In the genomic region with DNA sequence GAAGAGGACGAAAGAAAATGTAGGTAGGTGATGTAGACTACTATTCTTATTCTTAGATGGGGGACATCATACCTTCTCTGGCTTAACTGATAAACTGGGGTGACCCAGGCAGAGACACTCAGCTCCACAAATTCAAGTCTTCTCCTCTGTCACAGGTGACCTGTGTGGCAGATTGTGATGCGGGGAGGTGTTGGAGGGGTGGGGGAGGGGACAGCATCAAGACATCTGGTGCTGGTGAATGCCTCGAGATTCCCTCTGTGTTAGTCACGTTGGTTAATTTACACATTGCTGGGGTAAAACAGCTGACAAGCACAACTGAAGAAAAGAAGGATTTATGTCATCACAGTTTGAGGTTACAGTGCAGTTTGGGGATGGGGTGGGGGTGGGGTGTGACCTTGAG, we compare ENCODE assay signal across 26 mouse cellular contexts. TPM values are rescaled to one million over a fixed set of nuclear protein-coding genes. Genes with fewer than 3 reads are reported as not detected.
DNase-seq lines count a peak whose midpoint lies in the region; ATAC-seq and TF ChIP-seq lines count a peak whose summit lies in the region.
"Had no signal": no experiment of that assay in that cellular context is flagged by ENCODE, and none has a peak within 500 bp of the region (broad histone marks: within the 10 kb centered on the region; RNA-seq: fewer than 3 reads in every experiment).

No protein-coding gene starts in this region.

- TF ChIP-seq CTCF in C2C12 (IDR thresholded peaks at IDR 0.05; ENCODE audit: control insufficient read depth, insufficient read depth, insufficient read length) = no peak

- H3K9me3 ChIP-seq in heart, embryonic 12.5 days (replicated peaks) = 0 out of 2 replicates have a peak, but pooled peaks cover 6% of the 10 kb centered on the region
- H3K9me3 ChIP-seq in intestine, embryonic 15.5 days = no peaks in the 10 kb centered on the region
- H3K9me3 ChIP-seq: embryonic facial prominence, embryonic 13.5 days; embryonic facial prominence, embryonic 15.5 days; forebrain, embryonic 10.5 days; forebrain, embryonic 12.5 days had no signal

- no peak overlapping the region for H3K4me2 ChIP-seq in heart, embryonic 12.5 days
- H3K4me2 ChIP-seq in myocyte (ENCODE audit: low read depth) = no peak overlapping the region
- no peak overlapping the region for H3K4me2 ChIP-seq in intestine, embryonic 15.5 days (replicated peaks)
- H3K4me2 ChIP-seq: embryonic facial prominence, embryonic 13.5 days; embryonic facial prominence, embryonic 15.5 days; forebrain, embryonic 12.5 days had no signal

- no peak for TF ChIP-seq POLR2A in myocyte (IDR thresholded peaks at IDR 0.05; ENCODE audit: insufficient read length, low read depth)

- H3K9ac ChIP-seq in heart, embryonic 12.5 days = no peak overlapping the region
- H3K9ac ChIP-seq in intestine, embryonic 15.5 days = no peak overlapping the region
- H3K9ac ChIP-seq: embryonic facial prominence, embryonic 13.5 days; embryonic facial prominence, embryonic 15.5 days; forebrain, embryonic 12.5 days had no signal

- DNase-seq in heart, adult 11 months = peak; percentile 68
- DNase-seq in NIH3T3 (ENCODE audit: low read depth) = peak; percentile 23
- no peak for DNase-seq in cerebellum, postnatal 4 days (ENCODE audit: low spot score in 2 of 2)
- DNase-seq: adrenal gland, adult 8-10 months; adrenal gland, postnatal 14 days; adrenal gland, postnatal 36 days; B cell, adult 2 months; cerebellum, adult 11-12 months; cerebellum, adult 2 months; cerebellum, adult 9-10 months; cerebellum, postnatal 10 days; cerebellum, postnatal 25 days; embryo, embryonic 11 days had no signal

- H3K79me2 ChIP-seq in C2C12 (ENCODE audit: control insufficient read depth, insufficient read depth) (no peaks in the 10 kb centered on the region), myocyte (ENCODE audit: control insufficient read depth, insufficient read depth) (no peaks in the 10 kb centered on the region)

- H3K27me3 ChIP-seq in heart, embryonic 12.5 days (replicated peaks) = no peaks in the 10 kb centered on the region
- H3K27me3 ChIP-seq in C2C12 (ENCODE audit: control insufficient read depth, insufficient read depth, insufficient read length) (no peaks in the 10 kb centered on the region), myocyte (ENCODE audit: control insufficient read depth, insufficient read depth, insufficient read length) (no peaks in the 10 kb centered on the region)
- no peaks in the 10 kb centered on the region for H3K27me3 ChIP-seq in intestine, embryonic 15.5 days (replicated peaks)
- H3K27me3 ChIP-seq: embryonic facial prominence, embryonic 13.5 days; embryonic facial prominence, embryonic 15.5 days; forebrain, embryonic 12.5 days had no signal

- H3ac ChIP-seq in C2C12 (ENCODE audit: control insufficient read depth, insufficient read length, low read depth) (no peak overlapping the region), myocyte (ENCODE audit: control insufficient read depth, insufficient read length) (no peak overlapping the region)

- 73% methylated on average over 4 of the region's 4 CpGs for WGBS in heart, embryonic 12.5 days
- 83% methylated on average over 4 of the region's 4 CpGs for WGBS in intestine, embryonic 15.5 days

- no peak overlapping the region for H3K4me3 ChIP-seq in heart, embryonic 12.5 days
- H3K4me3 ChIP-seq in C2C12 (ENCODE audit: insufficient read depth, poor library complexity, severe bottlenecking) (no peak overlapping the region), myocyte (no peak overlapping the region)
- H3K4me3 ChIP-seq in intestine, embryonic 15.5 days (replicated peaks) = no peak overlapping the region
- H3K4me3 ChIP-seq: embryonic facial prominence, embryonic 13.5 days; embryonic facial prominence, embryonic 15.5 days; erythroblast, embryonic 14.5 days; forebrain, embryonic 10.5 days; forebrain, embryonic 12.5 days had no signal

- no peaks in the 10 kb centered on the region for H3K36me3 ChIP-seq in heart, embryonic 12.5 days
- H3K36me3 ChIP-seq in C2C12 (ENCODE audit: control insufficient read depth, insufficient read depth) = no peaks in the 10 kb centered on the region
- no peaks in the 10 kb centered on the region for H3K36me3 ChIP-seq in myocyte (ENCODE audit: control insufficient read depth, insufficient read depth)
- no peaks in the 10 kb centered on the region for H3K36me3 ChIP-seq in intestine, embryonic 15.5 days
- H3K36me3 ChIP-seq: embryonic facial prominence, embryonic 13.5 days; embryonic facial prominence, embryonic 15.5 days; forebrain, embryonic 10.5 days; forebrain, embryonic 12.5 days; G1E had no signal

- ATAC-seq in heart, embryonic 12.5 days (ENCODE audit: insufficient number of reproducible peaks, low FRiP score) = no peak
- no peak for ATAC-seq in intestine, embryonic 15.5 days
- ATAC-seq: activated CD4-positive, CD25-positive, alpha-beta regulatory T cell, adult 4 months; forebrain, embryonic 14.5 days; forebrain, embryonic 16.5 days had no signal

- H3K4me1 ChIP-seq in heart, embryonic 12.5 days (replicated peaks) = peaks cover 14% of the 10 kb centered on the region
- H3K4me1 ChIP-seq in intestine, embryonic 15.5 days (replicated peaks) = peaks cover 10% of the 10 kb centered on the region; the same call in 1 of the 2 replicates
- H3K4me1 ChIP-seq: forebrain, embryonic 12.5 days had no signal

- no peaks in the 10 kb centered on the region for H3K79me3 ChIP-seq in C2C12 (ENCODE audit: low read depth)

- H3K27ac ChIP-seq in heart, embryonic 12.5 days (ENCODE audit: poor library complexity, severe bottlenecking) = no peak overlapping the region
- H3K27ac ChIP-seq in intestine, embryonic 15.5 days = no peak overlapping the region
- H3K27ac ChIP-seq: embryonic facial prominence, embryonic 13.5 days; embryonic facial prominence, embryonic 15.5 days; forebrain, embryonic 10.5 days; forebrain, embryonic 12.5 days had no signal

TF ChIP-seq in C2C12, 6 proteins besides CTCF, POLR2A, EP300 and RAD21:
- TF ChIP-seq CEBPB (IDR thresholded peaks at IDR 0.05; ENCODE audit: low read depth) = no peak
- peak; percentile 34 for TF ChIP-seq MYOD1 (IDR thresholded peaks at IDR 0.05; ENCODE audit: control insufficient read depth, insufficient read length, low read depth)

TF ChIP-seq in myocyte, 11 proteins besides CTCF, POLR2A, EP300 and RAD21:
- TF ChIP-seq USF1 (IDR thresholded peaks at IDR 0.05; ENCODE audit: low read depth) (no peak), MYOG (IDR thresholded peaks at IDR 0.05; ENCODE audit: control insufficient read depth in 1 of 3, insufficient read depth in 1 of 3, insufficient read length in 2 of 3, low read depth in 2 of 3) (peak in 1 of 3 experiments; percentile 18), MYOD1 (IDR thresholded peaks at IDR 0.05; ENCODE audit: control insufficient read depth in 1 of 3, insufficient read length in 2 of 3, low read depth in 2 of 3) (peak in 2 of 3 experiments; percentile 22 to 50), TCF3 (IDR thresholded peaks at IDR 0.05; ENCODE audit: insufficient read length, low read depth) (peak; percentile 3)

RNA-seq across cellular contexts. Expression of a gene that starts 42.4 kb away (rescaled TPM):
- polyA plus RNA-seq in heart, embryonic 12.5 days (2016; fragmentation: Nextera tagmentation; extraction: Ambion mirVana) = 18.9 and 19.3 TPM in 2 replicates
- polyA plus RNA-seq in C2C12 (2012; fragmentation: generic; extraction: Trizol) (6.0 TPM), myocyte (2012; fragmentation: generic; extraction: Trizol) (7.7 TPM)
- 27.2 and 29.0 TPM in 2 replicates for polyA plus RNA-seq in intestine, embryonic 15.5 days (2015; fragmentation: Nextera tagmentation; extraction: Ambion mirVana)
- polyA plus RNA-seq: G1E had no signal

Comparison
In these comparisons a context has a peak if more than half of its experiments do, and no peak if none do; other contexts are left out.
1. DNase-seq: peak in heart, adult 11 months (single experiment) and NIH3T3 (single experiment); none in cerebellum, postnatal 4 days (0 of 2).